Mouse (Mus musculus) ES-Bruce4 (cell line): ENCODE measurements around the gene Gal.

Source experiments
- CTCF ChIP-seq: IDR thresholded peaks from one replicate; pipeline ENCODE4 v1.8.1; 2011; ENCODE audit warnings: low read depth, low read length
- EP300 ChIP-seq: IDR thresholded peaks from 2 replicates; pipeline ENCODE4 v1.6.1; 2011; ENCODE audit warnings: low read depth, low read length; ENCODE audit not compliant: insufficient read depth
- POLR2A ChIP-seq: IDR thresholded peaks from one replicate; pipeline ENCODE4 v1.8.1; 2011; ENCODE audit warnings: low read length; ENCODE audit not compliant: insufficient read depth

GRCm38 (mm10) chr19:3434124-3434523 is 19.8 kb upstream of the Gal start:
- TF ChIP-seq EP300 (no peak), POLR2A (no peak), CTCF (no peak)
